Mouse (Mus musculus) cerebellum, adult 11 months (tissue): ENCODE measurements around the gene Calhm3.

Experiments
- DNase-seq: peaks from one replicate; pipeline ENCODE4 v3.0.0; 2022

Calhm3 gene

DNA sequence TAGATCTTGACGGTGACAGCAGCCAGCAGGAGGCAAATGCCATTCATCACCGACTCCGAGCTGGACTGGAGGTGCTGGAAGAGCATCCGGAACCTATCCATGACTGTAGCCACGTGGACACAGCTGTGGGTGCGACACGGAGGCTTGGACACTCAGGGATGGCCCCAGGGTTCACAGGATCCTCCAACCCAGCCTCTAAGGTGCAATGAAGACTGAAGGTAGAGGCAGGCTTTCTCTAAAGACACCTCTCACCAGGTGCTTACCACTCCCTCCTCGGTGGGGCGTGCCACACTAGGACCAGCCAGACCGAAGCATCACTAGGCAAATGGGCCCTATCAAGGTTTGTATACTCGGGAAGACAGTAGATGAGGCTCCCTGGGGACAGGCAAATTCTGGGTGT lies at the start of gene Calhm3:
Gene Calhm3, minus strand, starts transcription at position 101 of the 400 bp plus-strand sequence.
- no peak for DNase-seq

DNA sequence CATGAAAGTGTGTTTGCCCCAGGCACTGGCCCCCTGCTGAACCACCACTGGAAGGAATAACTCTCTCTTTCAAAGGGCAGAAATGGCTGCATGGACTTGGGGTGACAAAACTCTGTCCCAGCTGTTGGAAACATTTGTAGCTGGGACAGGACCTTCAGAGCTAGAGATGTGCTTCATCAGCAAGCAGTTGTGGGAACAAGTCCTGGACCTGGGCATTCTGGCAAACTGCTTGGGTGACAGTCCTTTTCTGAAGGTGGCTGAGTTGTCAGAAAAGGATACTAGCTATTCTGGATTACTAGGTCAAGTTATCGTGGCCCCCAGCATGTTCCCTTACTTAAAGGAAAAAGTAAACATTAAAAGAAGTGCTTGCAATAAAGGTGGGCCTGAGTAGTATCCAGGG lies 48.6 kb upstream of the Calhm3 start:
- DNase-seq, result no peak

DNA sequence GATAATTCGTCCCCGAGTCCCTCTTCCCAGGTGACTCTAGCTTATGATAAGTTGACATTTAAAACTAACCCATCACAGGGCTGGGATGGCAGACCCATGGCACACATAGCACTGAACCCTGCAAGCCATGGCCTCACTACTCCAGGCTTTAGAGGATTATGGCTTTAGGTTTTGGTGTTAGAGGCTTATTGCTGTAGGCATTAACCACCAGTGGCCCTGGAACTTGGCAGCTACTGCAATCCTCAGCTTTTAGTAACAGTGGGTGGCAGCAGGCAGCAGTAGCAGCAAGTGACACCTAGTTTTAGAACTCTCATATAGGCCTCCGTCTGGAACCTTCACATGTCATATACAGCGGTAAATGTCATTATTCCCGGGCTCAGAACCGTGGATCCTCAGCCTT lies 47.1 kb upstream of the Calhm3 start:
- DNase-seq, result no peak

DNA sequence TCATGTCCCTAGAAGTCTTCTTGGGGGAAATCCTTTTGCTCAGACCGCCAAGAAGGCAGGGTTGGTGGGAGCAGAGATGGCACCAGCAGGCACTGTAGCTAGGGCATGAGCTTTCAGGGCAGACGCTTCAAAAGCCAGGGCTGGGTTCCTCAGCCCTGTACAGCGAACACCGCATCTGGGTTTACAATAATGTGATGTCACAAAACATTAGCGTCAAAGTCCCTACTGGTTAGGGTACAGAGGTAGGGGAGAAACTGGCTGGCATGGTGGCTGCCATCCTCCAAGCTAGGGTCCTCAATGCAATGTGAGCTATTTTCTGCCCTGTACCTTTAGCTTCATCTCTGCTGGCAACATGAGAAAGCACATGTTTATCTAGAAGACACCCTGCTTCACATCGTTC lies 45.5 kb upstream of the Calhm3 start:
- DNase-seq, result no peak

DNA sequence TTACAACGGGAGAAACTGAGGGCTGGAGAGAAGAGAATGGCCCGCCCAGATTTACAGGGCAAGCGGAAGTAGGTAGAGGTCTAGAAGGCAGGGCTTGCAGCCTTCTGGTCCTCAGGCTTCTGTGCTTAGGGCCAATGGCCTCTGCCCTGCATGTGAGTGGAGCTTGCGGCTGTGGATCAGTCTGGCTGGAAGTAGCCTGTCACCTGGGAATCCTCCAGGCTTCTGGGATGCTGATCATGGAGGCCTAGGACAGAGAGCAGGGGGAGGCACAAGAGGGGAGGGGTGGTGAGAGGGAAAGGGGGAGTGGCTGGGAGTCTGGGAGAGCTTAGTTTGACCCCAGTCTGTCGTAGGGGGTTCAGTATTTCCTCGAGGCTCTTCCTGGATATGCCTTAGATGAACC lies 44.9 kb upstream of the Calhm3 start:
- DNase-seq, result no peak

DNA sequence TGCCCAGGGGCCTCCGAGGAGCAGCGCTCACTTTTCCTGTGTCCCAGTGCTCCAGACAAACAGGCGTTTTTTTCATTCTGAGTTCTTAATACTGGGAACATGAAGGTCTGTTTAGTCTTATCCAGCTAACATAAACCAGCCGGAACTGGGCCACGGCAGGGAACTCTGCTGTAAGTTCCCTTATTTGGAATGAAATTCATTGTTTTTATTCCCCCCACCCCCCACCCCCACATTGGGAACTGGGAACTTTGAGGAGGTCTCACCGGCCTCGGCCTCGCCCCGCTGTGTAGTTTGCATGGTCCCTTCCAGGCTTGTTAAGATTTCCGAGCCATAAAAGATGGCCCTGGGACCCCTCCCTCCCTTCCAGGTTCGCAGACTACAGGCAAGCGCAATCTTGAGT lies 44.4 kb upstream of the Calhm3 start:
- no peak for DNase-seq

DNA sequence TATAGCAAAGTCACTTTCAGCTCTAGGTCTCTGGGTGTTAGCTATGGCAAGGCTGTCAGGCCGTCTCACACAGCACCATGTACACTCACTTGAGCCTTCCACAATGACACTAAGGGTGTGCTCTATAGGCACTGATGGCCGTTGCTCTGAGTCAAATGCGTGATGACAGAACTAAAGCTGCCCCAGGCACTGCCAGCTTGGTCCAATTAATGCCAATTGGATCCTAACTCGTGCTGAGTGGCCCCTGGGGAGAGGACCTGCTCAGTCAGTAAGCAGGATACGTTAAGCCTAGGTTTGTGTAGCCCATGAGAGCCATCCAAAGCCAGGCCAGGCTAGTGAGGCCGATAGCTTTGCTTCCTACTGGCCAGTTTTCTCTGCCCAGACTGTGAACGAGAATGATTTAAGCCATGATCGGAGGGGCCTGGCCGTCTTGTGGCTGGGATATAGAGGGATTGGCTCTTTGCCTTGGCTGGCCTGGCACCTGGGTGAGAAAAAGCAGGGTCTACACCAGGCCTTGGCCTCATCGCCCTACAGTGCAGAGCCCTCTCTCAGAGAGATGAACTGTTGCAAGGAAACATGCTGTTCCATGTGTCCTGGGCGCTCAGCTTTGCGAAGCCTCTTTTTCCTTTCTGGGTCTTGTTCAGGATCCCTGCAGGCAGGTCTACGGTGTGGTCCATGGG lies 41.2 kb upstream of the Calhm3 start:
- DNase-seq, result no peak

DNA sequence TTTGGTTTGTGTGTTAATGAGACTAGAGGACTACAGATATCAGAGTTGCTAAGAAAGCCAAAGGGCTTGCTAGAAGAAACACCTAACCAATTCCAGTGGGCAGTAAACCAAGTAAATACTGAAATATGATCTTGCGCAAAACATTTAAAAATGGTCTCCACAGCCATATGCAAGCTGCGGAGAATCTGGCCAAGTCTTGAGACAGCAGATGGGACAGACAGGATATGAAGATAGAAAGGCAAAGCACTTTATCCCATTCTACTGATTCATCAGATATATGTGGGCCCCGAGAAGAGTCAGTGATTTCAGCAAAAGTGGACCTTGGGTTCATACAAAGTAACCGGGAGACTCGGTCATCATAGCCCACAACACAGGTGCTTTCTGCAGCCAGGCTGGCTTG lies 34.6 kb upstream of the Calhm3 start:
- no peak for DNase-seq

DNA sequence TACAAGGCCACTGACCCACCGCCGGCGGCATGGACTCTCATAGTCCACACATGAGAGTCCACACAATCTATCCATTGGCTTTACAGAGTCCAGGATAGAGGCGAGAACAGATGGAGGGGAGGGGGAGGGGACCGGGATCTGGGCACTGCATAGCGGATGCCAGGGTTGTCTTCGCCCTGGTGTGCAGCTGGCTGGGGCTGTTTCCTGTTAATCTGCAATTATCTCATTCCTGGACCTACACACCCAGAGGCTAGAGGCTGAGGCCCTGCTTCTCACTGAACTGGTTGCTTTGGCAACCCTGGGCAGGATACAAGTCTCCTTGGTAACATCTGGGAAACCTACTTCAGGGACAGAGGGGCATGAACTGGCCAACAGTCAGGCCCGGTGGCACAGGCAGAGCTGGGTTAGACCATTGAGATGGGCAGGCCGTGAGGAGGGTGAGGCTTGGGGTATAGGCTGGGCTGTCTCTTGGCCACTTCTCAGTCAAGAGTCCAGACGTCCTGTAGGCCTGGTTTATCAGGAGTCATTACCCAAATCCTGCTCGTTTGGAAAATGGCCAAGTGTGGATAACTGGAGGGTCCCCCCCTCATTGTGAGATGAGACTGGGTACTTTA lies 31.1 kb upstream of the Calhm3 start:
- peak; percentile 66 for DNase-seq

DNA sequence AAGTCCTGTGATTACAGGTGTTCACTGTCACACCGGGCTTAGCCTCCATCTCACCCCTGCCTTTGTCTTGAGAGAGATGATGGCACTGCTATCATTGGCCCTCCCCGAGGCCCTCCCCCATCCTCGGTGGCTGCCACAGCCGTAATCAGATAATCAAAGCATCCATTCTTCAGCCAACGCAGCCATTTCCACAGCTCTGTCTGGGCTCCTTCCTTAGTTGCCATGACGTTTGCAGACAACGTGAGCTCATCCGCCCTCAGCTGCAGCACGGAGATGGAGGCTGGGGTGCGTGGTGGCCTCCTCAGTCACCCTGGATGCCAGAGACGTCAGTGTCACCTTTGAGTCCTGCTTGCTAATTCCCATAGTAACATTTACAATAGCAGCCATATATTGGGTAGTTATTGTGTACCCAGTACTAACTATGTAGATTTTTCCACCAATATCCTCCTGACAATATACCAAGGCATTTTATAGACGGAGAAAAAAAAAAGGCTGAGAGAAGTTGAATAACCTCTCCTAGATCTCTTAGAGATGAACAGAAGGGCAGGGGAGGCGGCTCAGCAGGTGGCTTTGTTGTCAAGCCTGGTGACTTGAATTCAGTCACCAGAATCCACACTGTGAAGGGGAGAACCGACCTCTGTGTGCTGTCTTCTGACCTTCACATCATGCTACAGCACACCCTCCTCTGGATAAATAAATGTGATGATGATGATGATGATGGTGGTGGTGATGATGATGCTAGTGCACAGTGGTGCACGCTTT lies 29.1 kb upstream of the Calhm3 start:
- no peak for DNase-seq

DNA sequence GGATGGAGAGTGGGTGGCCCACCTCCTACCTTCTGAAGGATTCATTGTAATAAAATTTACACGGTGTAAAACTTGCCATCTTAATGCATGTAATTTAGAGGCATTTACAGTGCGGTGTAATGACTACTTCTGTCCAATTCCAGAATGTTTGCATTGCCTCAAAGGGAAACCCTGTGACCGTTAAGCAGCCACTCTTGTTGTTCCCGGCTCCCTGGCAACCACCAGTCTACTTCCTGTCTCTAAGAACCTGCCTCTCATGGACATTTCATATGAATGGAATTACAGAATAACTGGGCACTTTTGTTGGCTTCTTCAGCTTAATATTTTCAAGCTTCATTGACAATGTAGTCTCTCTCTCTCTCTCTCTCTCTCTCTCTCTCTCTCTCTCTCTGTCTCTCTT lies 27.2 kb upstream of the Calhm3 start:
- DNase-seq, result no peak

DNA sequence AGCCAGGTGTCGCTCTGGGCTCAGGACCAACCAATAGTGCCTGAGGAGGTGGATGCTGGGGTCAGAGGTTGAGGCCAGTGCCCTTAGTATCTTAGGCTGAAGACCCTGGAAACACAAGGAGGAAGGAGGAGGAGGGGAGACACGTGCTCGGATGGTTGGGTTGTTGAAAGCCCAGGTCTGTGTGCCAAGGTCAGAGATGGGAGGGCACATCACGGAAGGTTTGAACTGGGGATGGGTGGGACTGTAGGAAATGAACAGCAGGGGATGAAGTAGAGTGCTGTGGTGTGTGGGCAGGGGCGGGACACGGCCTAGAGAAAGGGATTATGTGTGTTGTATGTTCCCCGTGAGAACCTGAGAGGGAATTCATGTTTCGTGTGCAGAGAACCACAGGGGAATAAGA lies 26.7 kb upstream of the Calhm3 start:
- no peak for DNase-seq

DNA sequence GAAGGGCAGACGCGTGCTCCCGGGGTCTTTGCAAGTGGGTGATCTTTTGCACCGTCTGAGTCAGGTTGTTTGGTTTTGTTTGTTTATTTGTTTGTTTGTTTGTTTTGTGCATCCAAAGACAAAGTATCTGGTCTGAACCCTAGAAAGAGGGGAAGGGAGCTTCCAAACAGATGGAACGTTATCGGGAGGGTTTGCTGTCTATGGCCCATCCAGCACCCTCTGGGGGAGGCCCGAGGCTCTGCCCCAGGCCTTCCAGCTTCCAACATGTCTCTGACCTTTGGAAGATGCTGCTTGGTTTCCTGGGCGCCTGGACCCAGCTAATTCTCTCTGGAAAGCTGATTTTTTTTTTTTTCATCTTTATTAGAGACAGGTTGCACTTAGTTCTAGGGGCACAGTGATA lies 22.4 kb upstream of the Calhm3 start:
- no peak for DNase-seq

DNA sequence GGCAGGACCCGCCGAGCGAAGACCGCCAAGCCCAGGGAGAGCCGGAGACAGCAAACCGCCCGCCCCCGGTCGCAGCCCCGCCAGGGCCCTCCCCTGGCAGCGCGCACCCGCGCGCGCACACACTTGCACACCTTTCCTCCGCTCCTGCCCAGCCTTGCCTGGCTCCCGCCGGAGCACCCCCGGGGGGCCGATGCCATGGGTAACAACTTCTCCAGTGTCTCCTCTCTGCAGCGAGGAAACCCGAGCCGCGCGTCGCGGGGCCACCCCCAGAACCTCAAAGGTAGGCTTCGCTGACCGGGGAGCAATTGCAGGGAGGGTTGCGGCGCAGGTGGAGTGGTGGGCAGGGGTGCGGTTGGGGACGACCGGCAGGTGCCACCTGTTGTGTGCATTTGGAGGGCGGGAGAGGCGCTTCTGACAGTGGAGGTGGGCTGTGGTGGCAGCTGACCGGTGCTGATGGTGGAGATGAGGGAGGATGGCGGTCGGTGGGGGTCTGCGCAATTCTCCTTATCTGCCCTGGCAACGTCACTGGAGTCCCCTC lies 21.8 kb upstream of the Calhm3 start:
- DNase-seq, result peak; percentile 66

DNA sequence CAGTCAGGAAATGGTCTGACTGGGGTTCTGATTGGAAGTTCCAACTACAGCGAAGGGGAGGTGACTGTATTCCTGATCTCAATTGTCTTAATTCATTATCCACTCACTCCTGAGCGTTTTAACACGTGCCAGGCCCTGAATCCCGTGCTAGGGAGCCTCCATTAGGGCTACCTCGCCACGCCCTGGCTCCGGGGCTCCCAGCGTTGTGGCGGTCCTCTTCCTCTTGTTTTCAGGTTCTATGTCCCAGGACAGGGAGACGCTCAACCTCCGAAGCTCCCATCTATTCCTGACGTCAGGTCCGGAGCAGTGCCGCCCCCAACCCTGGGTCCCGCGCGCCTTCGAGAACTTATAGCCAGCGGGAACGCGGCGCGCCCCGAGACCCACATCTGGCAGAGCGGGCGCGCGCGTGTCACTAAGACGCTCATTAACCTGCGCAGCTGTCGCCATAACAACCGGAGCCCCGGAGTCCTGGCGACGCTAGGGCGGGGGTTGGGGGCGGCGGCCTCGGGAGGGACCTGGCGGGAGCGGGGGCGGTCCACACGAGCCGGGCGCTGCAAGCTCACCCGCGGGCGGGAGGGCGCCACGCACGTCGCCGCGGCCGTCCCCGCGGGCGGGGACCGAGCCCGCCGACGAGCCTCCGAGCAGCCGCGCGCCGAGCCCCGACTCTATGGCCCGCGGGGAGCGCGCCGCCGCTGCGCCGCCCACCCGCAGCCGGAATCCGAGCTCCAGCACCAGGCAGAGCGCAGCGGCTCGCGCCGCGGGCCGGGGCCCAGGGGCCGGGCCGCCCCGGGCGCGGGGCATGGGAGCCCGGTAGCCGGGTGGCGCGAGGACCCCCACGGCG lies 21.1 kb upstream of the Calhm3 start, which contains the start of gene Neurl1a:
Gene Neurl1a, plus strand, starts transcription at position 390 of the 841 bp plus-strand sequence.
- peak; percentile 71 for DNase-seq

DNA sequence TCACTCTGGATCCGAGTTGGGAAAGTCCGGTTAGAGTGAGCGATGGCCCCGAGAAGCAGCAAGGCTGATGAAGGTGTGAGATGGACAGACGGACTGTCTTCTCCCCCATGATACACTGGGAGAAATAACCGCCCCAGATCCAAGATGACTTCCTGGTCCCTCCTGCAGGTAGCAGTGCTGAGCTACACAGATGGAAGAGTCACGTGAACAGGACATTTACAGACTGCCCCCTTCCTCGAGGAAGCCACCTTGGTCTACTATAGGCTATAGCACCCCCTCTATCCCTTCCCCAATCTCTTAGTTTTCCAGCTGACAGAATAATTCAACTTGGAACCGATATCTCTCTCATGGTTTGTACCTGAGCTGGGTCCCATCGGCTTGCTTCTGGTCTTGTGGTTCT lies 20.4 kb upstream of the Calhm3 start:
- peak; percentile 67 for DNase-seq

DNA sequence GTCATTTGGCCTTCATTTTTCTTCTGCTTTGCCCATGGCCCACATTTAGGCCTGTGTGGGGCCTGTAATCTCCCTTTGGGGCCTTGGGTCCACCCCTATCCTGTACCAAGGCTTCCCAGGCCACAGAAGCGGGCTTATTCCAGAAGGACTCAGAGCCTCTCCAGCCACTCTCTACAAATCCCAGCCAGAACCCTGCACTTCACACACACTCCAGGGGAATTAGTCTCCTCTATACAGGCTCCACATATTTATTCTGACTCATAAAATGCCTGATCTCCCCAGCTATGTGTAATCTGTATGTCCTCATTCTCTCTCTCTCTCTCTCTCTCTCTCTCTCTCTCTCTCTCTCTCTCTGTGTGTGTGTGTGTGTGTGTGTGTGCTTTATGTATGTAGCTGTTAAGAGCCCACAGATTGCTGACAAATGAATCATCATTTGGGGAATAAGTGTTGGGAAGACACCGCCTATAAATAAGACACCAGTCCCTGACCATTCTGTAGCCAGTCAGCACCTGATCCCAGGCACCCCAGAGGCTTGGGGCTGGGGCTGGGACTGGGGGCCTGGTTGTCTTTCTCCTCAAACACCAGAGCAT lies 19.4 kb upstream of the Calhm3 start:
- DNase-seq, result no peak

DNA sequence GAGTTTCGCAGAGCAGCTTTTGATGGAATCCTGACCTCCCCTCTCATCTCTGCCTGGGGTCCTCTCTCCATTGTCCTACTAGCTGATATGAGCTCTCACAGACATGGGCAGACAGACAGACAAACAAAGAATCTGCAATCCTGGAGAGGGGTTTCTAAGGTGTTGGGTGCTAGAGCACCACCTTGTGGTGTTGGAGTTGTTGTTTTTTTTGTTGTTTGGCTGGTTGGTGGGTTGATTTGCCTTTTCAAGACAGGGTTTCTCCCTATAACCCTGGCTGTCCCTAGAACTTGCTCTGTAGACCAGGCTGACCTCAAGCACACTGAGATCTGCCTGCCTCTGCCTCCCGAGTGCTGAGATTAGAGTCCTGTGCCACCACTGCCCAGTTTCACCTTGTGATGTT lies 17.9 kb upstream of the Calhm3 start:
- no peak for DNase-seq

DNA sequence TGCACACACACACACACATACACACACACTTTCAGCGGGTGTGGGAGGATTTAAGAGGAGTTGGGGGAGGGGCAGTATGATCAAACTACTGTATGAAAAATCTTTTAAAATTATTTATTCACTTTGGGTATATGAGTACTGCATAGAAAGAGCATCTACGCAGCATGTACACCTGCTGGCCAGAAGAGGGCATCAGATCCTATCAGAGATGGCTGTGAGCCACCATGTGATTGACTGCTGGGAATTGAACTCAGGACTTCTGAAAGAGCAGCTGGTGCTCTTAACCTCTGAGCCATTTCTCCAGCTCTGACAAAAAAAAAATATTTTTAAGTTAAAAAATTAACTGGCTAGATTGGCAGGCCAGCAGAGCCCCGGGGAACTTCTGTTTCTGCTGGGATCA lies 17.0 kb upstream of the Calhm3 start:
- DNase-seq, result no peak

DNA sequence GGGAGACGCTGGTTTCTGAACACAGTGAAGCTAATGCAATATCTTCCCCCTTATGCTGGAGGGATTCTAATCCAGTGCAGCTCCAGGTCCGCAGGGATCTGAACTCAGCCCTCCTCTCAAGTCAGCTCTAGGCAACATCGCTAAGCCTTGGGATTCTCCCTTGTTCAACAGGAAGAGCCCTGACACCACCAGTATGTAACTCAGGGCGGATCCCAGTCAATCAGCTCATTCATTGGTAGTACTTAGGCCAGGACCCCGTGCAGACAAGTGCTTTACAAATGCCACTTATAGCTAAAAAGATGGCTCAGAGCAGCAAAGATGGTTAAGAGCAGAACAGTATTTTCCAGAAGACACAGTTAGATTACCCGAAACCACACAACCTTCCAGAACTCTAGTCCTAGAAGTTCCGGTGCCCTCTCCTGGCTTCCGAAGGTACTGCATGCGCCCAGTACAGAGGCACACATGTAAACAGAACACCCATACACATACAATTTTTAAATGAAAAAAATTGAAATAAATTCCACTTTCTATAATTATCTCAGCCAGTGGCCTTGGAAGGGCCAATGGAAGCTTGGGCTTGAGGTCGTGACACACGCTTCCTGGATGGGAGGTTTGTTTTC lies 11.3 kb upstream of the Calhm3 start:
- DNase-seq, result peak; percentile 79

DNA sequence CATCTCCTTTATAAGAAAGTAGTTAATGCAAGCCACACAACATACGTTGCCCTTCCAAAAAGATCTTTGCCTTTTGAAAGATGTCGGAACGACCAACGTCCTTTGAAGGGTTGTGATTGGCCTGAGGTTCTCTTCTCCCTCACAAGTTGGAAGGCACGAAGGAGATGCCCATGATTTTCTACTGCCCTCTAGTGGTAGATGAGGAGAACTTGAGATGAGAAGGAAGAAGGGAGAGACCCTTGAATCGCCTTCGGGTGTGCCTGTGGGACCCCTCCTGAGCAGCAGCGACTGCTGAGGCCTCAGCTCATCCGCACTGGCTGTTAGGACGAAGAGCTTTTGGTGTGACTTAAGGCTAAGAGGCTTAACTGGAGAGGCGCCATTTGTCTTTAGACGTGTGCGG lies 10.7 kb upstream of the Calhm3 start:
- no peak for DNase-seq

DNA sequence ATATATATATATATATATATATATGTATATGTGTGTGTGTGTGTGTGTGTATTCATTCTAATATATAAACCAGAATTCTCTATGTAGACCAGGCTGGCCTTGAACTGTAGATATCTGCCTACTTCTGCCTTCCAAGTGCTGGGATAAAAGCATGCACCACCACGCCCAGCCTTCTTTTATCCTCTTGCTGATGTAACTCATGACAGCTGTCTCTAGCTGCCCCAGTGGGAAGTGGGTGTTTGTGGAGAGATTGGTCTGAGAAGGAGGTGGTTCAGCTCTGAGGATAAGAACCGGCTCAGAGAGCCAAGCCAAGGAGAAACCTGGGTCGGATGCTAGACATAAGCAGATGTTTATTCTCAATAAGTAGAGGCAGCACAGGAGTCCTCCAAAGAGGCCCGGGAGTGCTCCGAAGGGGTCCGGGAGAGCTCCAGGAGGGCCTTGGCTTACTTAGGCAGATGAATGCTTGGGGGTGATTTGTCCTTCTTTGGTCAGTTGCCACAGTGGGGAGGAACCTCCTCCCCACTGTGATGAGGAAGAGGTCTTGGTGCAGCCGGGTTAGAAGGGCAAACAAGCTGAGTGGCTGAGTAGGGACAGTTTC lies 10.2 kb upstream of the Calhm3 start:
- no peak for DNase-seq
